Mouse (Mus musculus) cerebellum, adult (tissue): Measurements from ENCODE around the gene Syt16.

Experiments used
- ATAC-seq: cut with Nextera tagmentation; 2 replicates; pipeline ENCODE4 v1.9.2; 2017; ENCODE audit warnings: mild to moderate bottlenecking, moderate library complexity, mixed read lengths; ENCODE audit not compliant: insufficient number of reproducible peaks, low FRiP score, low TSS enrichment

Syt16 gene

DNA sequence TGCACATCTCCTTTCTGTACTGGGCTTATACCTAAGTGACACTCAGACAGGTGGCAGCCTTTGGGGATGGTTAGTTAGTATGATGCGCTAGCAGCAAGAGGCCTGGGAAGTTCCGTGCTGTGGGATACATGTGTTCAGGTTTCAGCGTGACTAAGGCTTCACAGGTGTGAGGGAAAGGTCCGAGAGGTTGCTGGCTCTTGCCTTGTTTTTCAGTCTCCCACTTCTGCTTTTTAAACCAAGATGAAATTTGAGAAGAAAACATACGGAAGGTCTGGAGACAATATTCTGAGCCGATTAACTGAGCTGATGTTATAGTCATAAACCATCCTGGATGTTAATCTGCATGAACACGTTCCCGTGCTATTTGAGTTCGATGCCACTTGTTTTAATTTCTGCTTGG, 5.0 kb downstream of the Syt16 start:
- no peak for ATAC-seq

DNA sequence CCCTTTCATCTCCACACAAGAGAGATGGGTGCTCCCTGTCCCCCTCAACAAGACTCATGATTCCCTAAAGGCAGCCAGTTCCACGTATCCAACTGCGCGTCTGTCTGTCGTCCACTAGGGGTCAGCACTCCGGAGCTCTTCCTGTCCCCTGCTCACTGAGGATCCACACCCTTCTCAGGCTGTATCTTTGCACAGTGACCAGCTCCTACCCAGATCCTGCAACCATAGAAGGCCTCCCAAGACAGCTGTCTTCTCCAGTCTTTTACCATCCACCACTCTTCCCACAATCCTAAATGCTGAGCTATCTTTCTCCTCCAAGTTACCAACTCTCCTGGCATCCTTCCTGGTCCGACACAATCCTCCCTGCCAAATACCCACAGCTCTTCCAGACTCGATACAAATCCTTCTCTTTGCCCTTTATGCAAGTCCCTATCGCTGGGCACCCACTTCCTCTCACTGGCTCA, 12.0 kb downstream of the Syt16 start:
- ATAC-seq = peak; percentile 62; the same call in 1 of the 2 replicates

GRCm38 (mm10) chr12:74013739-74014138, 16.3 kb downstream of the Syt16 start:
- ATAC-seq = peak; percentile 54; the same call in 1 of the 2 replicates

DNA sequence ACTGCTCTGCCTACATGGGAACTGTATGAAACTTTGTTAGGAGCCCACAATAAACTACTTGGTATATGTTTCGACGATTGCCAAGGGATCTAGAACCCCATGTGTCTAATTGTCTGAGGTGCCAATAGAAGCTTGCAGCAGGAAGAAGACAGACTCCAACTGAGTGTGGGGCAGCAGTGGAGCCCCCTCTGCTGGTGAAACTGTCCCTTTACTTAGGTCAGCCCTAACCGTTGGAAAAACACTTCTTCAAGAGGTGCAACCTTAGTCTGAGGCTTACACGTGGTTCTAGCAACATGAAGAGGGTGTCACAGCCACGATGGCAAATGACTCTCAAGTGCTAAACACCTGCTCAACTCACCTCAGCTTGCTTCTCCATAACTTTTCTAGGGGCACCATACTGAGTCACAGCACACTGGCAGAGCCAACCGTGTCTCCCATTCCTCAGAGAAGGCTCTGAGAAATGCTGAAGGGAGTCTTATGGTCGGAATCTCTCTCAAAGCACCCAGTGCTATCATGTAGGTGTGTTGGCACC, 17.3 kb downstream of the Syt16 start:
- ATAC-seq = 0 out of 2 replicates have a peak, but pooled peaks have one; percentile 15

GRCm38 (mm10) chr12:74015491-74015890, 18.0 kb downstream of the Syt16 start:
- ATAC-seq = no peak

DNA sequence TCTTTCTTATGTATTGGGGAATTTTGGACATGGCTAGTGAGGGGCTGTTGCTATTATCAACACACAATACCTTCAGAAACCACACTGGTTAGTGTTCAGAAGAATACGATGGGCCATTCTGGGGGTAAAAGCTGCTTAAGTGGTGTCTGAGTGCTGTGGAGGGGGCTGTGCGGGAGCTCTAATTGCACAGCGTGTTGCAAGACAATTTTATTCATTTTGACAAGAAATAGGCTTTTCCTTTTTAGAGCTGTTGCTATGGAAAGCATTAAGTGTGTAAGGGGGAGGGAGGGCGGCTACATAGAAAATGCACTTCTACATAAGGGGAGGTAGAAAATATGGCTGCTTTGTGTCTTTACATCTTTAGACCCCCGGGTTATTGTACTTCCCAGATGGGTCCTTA, 25.8 kb downstream of the Syt16 start:
- no peak for ATAC-seq

DNA sequence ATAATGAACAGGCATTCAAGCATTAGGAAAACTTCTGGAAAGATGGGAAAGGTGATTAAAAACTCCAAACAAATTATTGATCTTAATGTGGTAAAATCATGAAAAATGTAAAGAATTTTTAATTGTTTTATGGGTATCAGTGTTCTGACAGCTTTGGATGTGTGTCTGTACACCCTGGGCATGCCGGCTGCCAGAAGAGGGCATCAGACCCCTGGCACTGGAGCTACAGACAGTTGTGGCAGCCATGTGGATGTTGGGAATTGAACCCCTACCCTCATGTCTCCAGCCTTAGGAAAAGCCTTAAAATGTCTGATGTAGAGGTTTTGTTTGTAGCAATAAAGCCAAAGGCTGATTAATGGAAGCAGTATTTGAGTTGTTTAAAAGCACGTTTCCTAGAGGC, 27.5 kb downstream of the Syt16 start:
- no peak for ATAC-seq

GRCm38 (mm10) chr12:74043225-74043624, 45.8 kb downstream of the Syt16 start:
- no peak for ATAC-seq

GRCm38 (mm10) chr12:74043755-74044154, 46.3 kb downstream of the Syt16 start:
- ATAC-seq = no peak

- ATAC-seq = no peak
Observed at GRCm38 (mm10) chr12:74044241-74044640, 46.8 kb downstream of the Syt16 start.

DNA sequence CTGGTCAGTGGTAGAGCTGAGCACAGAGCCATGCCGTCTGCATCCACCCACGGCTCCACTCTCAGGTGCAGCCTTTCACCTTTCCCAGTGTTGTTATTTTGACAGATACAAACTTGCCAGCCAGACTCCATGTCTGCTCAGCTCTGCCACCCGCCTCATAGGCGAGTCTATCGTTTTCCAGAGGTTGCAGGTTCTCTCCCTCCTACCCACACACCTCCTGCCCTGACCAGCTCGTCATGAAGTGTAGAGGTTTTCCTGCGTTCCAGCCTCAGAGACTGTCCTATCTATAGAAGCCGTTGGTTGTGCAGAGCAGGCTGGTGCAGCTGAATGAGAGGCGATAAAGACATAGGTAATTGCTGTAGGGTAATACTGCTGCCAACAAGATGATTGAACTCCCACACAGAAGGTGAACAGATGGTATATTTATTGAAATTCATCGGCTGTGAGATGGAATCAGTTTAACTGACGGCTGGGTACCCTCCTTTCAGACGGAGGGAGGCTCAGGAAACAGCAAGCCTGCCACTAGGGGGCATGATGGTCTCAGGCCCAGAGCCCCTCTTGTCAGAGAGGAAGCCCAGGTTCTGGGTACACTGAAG, 58.0 kb downstream of the Syt16 start:
- ATAC-seq = no peak

DNA sequence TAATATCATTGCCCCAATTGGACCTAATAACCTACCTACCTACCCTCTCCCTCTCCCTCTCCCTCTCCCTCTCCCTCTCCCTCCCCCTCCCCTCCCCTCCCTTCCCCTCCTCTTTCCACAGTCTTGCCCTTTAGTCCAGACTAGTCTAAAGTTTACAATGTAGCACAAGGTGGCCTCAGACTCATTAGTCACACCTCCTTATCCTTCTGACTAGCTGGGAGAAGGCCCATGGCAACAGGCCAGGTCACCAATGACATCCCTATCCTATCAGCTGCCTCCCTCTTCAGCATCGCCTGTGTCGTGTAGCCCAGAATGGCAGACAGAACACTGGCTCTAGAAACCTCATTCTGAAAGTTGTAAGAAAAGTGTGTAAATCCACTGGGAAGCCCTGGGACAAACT, 58.7 kb downstream of the Syt16 start:
- no peak for ATAC-seq

DNA sequence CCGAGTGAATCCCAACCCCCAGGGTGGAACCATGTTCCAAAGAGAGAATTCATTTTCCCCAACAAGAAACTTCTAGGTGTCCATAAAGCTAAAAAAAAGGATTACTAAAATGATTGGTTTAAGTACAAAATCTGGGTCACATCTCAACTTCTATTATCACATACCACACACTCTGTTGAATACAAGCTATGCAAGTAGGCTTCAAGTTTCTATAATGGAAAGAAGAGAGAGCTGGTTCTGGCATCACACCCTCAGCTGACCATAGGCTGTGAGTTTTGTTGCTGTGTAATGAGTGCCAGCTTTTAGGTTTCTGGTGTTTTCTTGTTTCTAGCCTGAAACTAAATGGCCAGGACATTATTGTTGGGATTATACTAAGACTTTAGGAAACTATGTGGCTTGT, 65.1 kb downstream of the Syt16 start:
- no peak for ATAC-seq

- no peak for ATAC-seq
Observed at GRCm38 (mm10) chr12:74068912-74069311, 71.5 kb downstream of the Syt16 start.

- no peak for ATAC-seq
Observed at GRCm38 (mm10) chr12:74075590-74075989, 78.1 kb downstream of the Syt16 start.

DNA sequence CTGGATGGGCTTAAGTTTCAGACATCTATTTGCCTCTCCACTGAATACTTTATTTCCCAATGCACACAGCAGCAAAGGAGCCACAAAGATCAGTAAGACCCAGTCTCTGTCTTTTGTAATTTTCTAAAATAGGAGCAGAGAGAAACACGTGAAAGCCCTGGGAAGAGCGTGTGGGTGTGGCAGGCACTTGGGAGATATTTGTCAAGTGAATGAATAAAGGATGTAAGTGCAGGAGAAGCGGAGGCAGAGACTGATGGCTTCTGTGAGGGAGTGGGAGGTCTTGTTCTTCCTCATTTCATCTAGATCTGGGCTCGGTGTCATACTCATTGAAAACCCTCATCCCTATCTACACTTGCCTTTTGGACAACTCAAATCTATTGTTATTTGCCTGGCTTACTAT, 78.6 kb downstream of the Syt16 start:
- ATAC-seq = no peak

DNA sequence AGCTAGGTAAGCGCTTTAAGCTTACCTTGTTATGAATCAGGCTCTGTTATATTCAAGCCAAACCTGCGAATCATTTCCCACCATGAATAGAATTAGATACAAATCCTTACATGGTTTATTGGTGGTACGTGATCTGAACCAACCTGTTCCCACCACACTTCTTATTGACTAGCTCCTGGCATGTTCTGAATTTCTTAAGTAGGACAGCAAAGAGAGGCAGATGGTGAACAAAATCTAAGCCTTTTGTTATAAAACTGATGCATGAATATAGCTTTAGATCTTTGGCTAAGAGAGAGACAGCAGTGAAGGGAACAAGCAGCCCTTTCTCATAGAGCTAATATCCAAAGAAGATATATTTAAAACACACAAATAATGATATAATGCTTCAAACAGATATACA, 83.7 kb downstream of the Syt16 start:
- ATAC-seq = no peak

- no peak for ATAC-seq
Observed at GRCm38 (mm10) chr12:74084389-74084788, 86.9 kb downstream of the Syt16 start.

GRCm38 (mm10) chr12:74087086-74087485, 89.6 kb downstream of the Syt16 start:
- ATAC-seq = no peak

DNA sequence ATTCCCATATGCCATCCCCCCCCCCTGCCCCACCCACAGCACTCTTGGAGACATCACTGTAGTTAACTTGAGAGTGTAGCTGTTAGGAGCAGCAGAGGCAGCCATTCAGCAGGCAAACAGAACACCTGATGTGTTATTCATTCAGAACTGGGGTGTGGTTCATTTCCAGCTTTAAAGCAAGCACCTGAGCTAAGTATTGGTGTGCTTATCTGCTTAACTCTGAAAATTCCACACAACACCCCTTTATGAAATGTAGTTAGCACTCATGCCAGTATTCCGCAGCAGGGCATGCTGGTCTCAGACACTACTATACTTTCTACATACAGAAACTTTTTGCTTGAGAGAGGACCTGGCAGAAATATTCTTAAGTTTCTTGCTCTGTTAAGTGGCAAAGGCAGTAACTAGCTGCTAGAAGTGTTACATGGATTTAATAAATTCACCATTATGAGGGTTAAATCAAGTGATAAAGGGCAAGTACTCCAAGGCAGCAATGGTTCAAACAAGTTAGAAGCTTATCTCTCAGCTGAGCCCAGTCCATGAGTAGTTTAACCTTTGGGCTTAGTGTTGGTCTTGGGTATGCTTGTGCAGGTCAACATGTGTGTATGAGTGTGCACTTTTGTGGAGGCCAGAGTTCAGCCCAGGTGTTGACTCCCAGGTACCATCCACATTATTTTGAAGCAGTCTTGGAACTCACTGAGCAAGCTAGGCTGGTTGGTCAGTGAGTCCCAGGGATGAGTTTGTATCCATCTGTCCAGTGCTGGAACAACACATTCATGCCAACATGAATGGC, 92.1 kb downstream of the Syt16 start:
- no peak for ATAC-seq

DNA sequence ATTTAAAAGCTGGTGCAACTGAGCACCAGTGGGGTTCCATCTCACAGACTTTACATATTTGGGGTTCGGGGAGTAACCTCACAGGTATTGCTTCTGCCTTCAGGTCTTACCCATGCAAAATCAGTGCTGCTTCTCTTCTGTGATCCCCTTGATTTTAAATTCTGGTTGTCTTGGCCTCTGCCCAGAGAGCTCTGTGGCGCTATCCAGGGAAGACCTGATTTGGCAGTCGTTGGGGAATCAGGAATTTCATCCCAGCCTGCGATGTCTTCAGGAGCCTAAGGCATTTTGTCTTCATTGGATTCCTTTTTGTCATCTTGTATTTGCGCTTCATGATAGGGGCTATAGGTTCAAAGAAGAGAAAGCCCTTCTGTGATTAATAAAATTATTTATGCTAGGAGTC, 95.1 kb downstream of the Syt16 start:
- ATAC-seq = no peak

DNA sequence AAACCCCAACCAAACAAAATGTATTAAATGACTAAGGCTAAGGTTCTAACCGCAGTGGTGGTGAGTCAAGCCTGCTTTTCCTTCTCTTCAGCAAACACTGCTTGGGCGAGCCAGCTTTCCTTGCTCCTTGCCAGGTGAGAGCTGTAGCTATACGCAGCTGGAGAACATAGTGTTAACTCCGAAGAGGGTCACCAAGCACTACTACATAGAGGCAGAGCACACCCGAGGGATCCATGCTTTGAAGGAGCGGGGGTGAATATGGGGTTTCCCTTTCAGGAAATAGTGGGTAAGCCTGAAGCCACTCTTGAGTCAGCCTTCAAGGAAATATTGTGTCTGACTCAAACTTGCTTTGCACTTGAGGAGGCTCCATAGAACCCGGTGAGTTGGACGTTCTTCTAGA, 95.6 kb downstream of the Syt16 start:
- no peak for ATAC-seq
